Mouse (Mus musculus): ENCODE measurements around the gene Tvp23a. TPM values are rescaled to one million over a fixed set of nuclear protein-coding genes. Genes with fewer than 3 reads are reported as not detected.

The Tvp23a gene
- polyA plus RNA-seq, 1 experiment, result 2.6 TPM

GRCm38 (mm10) chr16:10415976-10416375 is 31.2 kb downstream of the Tvp23a start:
- Histone ChIP-seq H3K4me3 (no peak overlapping the region), H3K79me2 (ENCODE audit: control insufficient read depth, insufficient read depth) (peaks cover 8% of the 10 kb centered on the region), H3K36me3 (ENCODE audit: control insufficient read depth, insufficient read depth) (no peaks in the 10 kb centered on the region), H3ac (ENCODE audit: control insufficient read depth, insufficient read length) (no peak overlapping the region), H3K4me2 (ENCODE audit: low read depth) (no peak overlapping the region), H3K27me3 (ENCODE audit: control insufficient read depth, insufficient read depth, insufficient read length) (no peaks in the 10 kb centered on the region)
- no peak for TF ChIP-seq USF1 (IDR thresholded peaks at IDR 0.05; ENCODE audit: low read depth)
- TF ChIP-seq CEBPB (IDR thresholded peaks at IDR 0.05; ENCODE audit: insufficient read depth, poor library complexity, severe bottlenecking), result no peak
- no peak for TF ChIP-seq TCF12 (IDR thresholded peaks at IDR 0.05; ENCODE audit: insufficient read depth, poor library complexity, severe bottlenecking)
- no peak for TF ChIP-seq MYOG (IDR thresholded peaks at IDR 0.05; ENCODE audit: control insufficient read depth in 1 of 3, insufficient read depth in 1 of 3, insufficient read length in 2 of 3, low read depth in 2 of 3)
- TF ChIP-seq SRF (IDR thresholded peaks at IDR 0.05; ENCODE audit: control insufficient read depth, insufficient read length, low read depth), result no peak
- TF ChIP-seq TCF3 (IDR thresholded peaks at IDR 0.05; ENCODE audit: insufficient read length, low read depth), result no peak
- TF ChIP-seq MAX (IDR thresholded peaks at IDR 0.05; ENCODE audit: low read depth), result no peak
- TF ChIP-seq MYOD1 (IDR thresholded peaks at IDR 0.05; ENCODE audit: control insufficient read depth in 1 of 3, insufficient read length in 2 of 3, low read depth in 2 of 3), result no peak
- TF ChIP-seq REST (IDR thresholded peaks at IDR 0.05; ENCODE audit: insufficient read depth, insufficient read length), result no peak
- no peak for TF ChIP-seq POLR2AphosphoS2 (IDR thresholded peaks at IDR 0.05; ENCODE audit: insufficient read length, low read depth)
- TF ChIP-seq E2F4 (IDR thresholded peaks at IDR 0.05; ENCODE audit: insufficient read depth), result no peak
- TF ChIP-seq POLR2A (IDR thresholded peaks at IDR 0.05; ENCODE audit: insufficient read length, low read depth), result no peak

DNA sequence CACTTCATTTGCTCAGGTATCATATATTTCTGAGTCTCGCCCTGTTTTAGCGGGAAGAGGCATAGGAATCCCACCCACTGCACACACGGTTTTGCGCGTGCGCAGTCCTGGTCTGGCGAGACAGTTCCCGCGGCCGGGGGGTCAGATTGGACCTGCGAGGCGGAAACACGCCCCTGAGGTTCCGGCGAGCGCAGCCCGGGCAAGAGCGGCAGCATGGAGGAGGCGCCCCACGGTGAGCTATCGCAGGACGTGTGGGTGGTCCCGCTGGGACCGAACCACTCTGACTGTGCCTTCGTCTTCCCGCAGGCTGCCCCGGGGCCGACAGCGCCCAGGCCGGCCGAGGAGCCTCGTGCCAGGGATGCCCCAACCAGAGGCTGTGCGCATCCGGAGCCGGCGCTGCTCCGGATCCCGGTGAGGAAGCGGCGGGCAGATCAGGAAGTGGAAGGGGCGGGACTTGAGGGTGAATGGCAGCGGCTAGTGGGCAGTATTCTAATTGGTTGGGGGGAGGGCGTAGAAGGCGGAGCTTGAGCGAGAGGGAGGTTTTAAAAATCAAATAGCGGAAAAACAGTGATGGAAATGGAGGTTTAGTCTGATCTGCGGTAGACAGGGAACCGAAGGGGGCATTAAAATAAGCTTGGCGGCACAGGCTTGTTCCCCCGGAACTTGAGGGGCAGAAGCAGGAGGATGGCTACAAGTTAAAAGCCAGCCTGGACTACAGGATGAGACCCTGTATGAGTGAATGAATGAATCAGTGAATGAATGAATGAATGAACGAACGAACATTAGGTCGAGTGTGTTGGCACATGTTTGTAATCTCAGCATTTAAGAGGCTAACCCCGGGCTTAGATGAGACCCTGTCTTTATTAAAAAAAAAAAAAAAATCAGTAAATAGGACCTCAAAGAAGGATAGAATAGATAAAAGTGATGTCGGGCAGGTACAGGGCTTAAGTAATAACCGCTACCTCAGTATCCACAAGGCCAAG is 35.1 kb downstream of the Tvp23a start, which contains the start of gene Nubp1:
Gene Nubp1 (plus strand): TSS at position 185 of the 983 bp plus-strand sequence.
- Histone ChIP-seq H3K36me3 (ENCODE audit: control insufficient read depth, insufficient read depth) (no peaks in the 10 kb centered on the region), H3K4me3 (peak within 1 kb of the TSS; percentile 43), H3K4me2 (ENCODE audit: low read depth) (peak within 1 kb of the TSS; percentile 98), H3ac (ENCODE audit: control insufficient read depth, insufficient read length) (peak within 1 kb of the TSS; percentile 75), H3K79me2 (ENCODE audit: control insufficient read depth, insufficient read depth) (peaks cover 8% of the 10 kb centered on the region), H3K27me3 (ENCODE audit: control insufficient read depth, insufficient read depth, insufficient read length) (no peaks in the 10 kb centered on the region)
- no peak for TF ChIP-seq SRF (IDR thresholded peaks at IDR 0.05; ENCODE audit: control insufficient read depth, insufficient read length, low read depth)
- peak; percentile 93 for TF ChIP-seq POLR2AphosphoS2 (IDR thresholded peaks at IDR 0.05; ENCODE audit: insufficient read length, low read depth)
- no peak for TF ChIP-seq MAX (IDR thresholded peaks at IDR 0.05; ENCODE audit: low read depth)
- no peak for TF ChIP-seq USF1 (IDR thresholded peaks at IDR 0.05; ENCODE audit: low read depth)
- TF ChIP-seq TCF3 (IDR thresholded peaks at IDR 0.05; ENCODE audit: insufficient read length, low read depth), result no peak
- TF ChIP-seq POLR2A (IDR thresholded peaks at IDR 0.05; ENCODE audit: insufficient read length, low read depth), result peak; percentile 95
- TF ChIP-seq E2F4 (IDR thresholded peaks at IDR 0.05; ENCODE audit: insufficient read depth), result peak; percentile 90
- no peak for TF ChIP-seq MYOD1 (IDR thresholded peaks at IDR 0.05; ENCODE audit: control insufficient read depth in 1 of 3, insufficient read length in 2 of 3, low read depth in 2 of 3)
- peak in 1 of 3 experiments; percentile 5 for TF ChIP-seq MYOG (IDR thresholded peaks at IDR 0.05; ENCODE audit: control insufficient read depth in 1 of 3, insufficient read depth in 1 of 3, insufficient read length in 2 of 3, low read depth in 2 of 3)
- no peak for TF ChIP-seq TCF12 (IDR thresholded peaks at IDR 0.05; ENCODE audit: insufficient read depth, poor library complexity, severe bottlenecking)

GRCm38 (mm10) chr16:10399160-10399559 is 48.0 kb downstream of the Tvp23a start:
- Histone ChIP-seq H3K79me2 (ENCODE audit: control insufficient read depth, insufficient read depth) (no peaks in the 10 kb centered on the region), H3K27me3 (ENCODE audit: control insufficient read depth, insufficient read depth, insufficient read length) (no peaks in the 10 kb centered on the region), H3K4me2 (ENCODE audit: low read depth) (no peak overlapping the region), H3K4me3 (no peak overlapping the region), H3K36me3 (ENCODE audit: control insufficient read depth, insufficient read depth) (no peaks in the 10 kb centered on the region), H3ac (ENCODE audit: control insufficient read depth, insufficient read length) (no peak overlapping the region)
- TF ChIP-seq TCF3 (IDR thresholded peaks at IDR 0.05; ENCODE audit: insufficient read length, low read depth) (no peak), CEBPB (IDR thresholded peaks at IDR 0.05; ENCODE audit: insufficient read depth, poor library complexity, severe bottlenecking) (no peak), TCF12 (IDR thresholded peaks at IDR 0.05; ENCODE audit: insufficient read depth, poor library complexity, severe bottlenecking) (no peak), SRF (IDR thresholded peaks at IDR 0.05; ENCODE audit: control insufficient read depth, insufficient read length, low read depth) (no peak), MYOD1 (IDR thresholded peaks at IDR 0.05; ENCODE audit: control insufficient read depth in 1 of 3, insufficient read length in 2 of 3, low read depth in 2 of 3) (no peak), USF1 (IDR thresholded peaks at IDR 0.05; ENCODE audit: low read depth) (no peak), E2F4 (IDR thresholded peaks at IDR 0.05; ENCODE audit: insufficient read depth) (no peak)

GRCm38 (mm10) chr16:10398755-10399154 is 48.4 kb downstream of the Tvp23a start:
- Histone ChIP-seq H3K4me2 (ENCODE audit: low read depth) (no peak overlapping the region), H3K36me3 (ENCODE audit: control insufficient read depth, insufficient read depth) (no peaks in the 10 kb centered on the region), H3K4me3 (no peak overlapping the region), H3ac (ENCODE audit: control insufficient read depth, insufficient read length) (no peak overlapping the region), H3K27me3 (ENCODE audit: control insufficient read depth, insufficient read depth, insufficient read length) (no peaks in the 10 kb centered on the region), H3K79me2 (ENCODE audit: control insufficient read depth, insufficient read depth) (no peaks in the 10 kb centered on the region)
- peak in 1 of 3 experiments; percentile 8 for TF ChIP-seq MYOD1 (IDR thresholded peaks at IDR 0.05; ENCODE audit: control insufficient read depth in 1 of 3, insufficient read length in 2 of 3, low read depth in 2 of 3)
- no peak for TF ChIP-seq E2F4 (IDR thresholded peaks at IDR 0.05; ENCODE audit: insufficient read depth)
- TF ChIP-seq MYOG (IDR thresholded peaks at IDR 0.05; ENCODE audit: control insufficient read depth in 1 of 3, insufficient read depth in 1 of 3, insufficient read length in 2 of 3, low read depth in 2 of 3), result peak in 1 of 3 experiments; percentile 65

Measured in myocyte (in vitro differentiated cells).